Mouse (Mus musculus) midbrain, postnatal 0 days (tissue): ENCODE measurements around the gene Ms4a14. TPM values are rescaled to one million over a fixed set of nuclear protein-coding genes. Genes with fewer than 3 reads are reported as not detected.
"Not testable (repeated sequence)": the region's sequence is repeated elsewhere in the genome, so short reads cannot be mapped to it uniquely, and the experiment has no call there.

Source experiments
- ATAC-seq: fragments of 200-750 bp; cut with Nextera tagmentation; 2 replicates; pipeline ENCODE4 v1.8.0; 2017; ENCODE audit warnings: moderate number of reproducible peaks, mild to moderate bottlenecking, moderate TSS enrichment, moderate library complexity; ENCODE audit not compliant: low FRiP score
- DNase-seq: peaks from one replicate; pipeline ENCODE4 v3.0.0-alpha.2; 2015; ENCODE audit warnings: low spot score
- H3K27ac ChIP-seq: fragments of 300-500 bp; sonication (generic); 2 replicates; pipeline ENCODE4 v1.5.1; 2014; ENCODE audit warnings: low read depth, mild to moderate bottlenecking, low read length, mixed read lengths
- H3K27me3 ChIP-seq: fragments of 300-500 bp; sonication (generic); 2 replicates; pipeline ENCODE4 v1.6.1; 2014; ENCODE audit warnings: low read length, control low read depth, mixed read lengths; ENCODE audit not compliant: insufficient read depth
- H3K36me3 ChIP-seq: fragments of 300-500 bp; sonication (generic); 2 replicates; pipeline ENCODE4 v1.6.1; 2014; ENCODE audit warnings: low read length, control low read depth, mixed read lengths; ENCODE audit not compliant: insufficient read depth
- H3K4me1 ChIP-seq: fragments of 300-500 bp; sonication (generic); 2 replicates; pipeline ENCODE4 v1.6.1; 2014; ENCODE audit warnings: mild to moderate bottlenecking, control low read depth, antibody characterized with exemption, low read length, mixed read lengths; ENCODE audit not compliant: insufficient read depth
- H3K4me2 ChIP-seq: fragments of 300-500 bp; sonication (generic); 2 replicates; pipeline ENCODE4 v1.6.1; 2014; ENCODE audit warnings: low read depth, mild to moderate bottlenecking, low read length, mixed read lengths; ENCODE audit not compliant: poor library complexity, severe bottlenecking
- H3K4me3 ChIP-seq: fragments of 300-500 bp; sonication (generic); 2 replicates; pipeline ENCODE4 v1.5.1; 2014; ENCODE audit warnings: low read depth, mild to moderate bottlenecking, low read length, moderate library complexity
- H3K9ac ChIP-seq: fragments of 300-500 bp; sonication (generic); replicated peaks from 2 replicates; pipeline ENCODE4 v1.6.1; 2014; ENCODE audit warnings: mild to moderate bottlenecking, low read length, moderate library complexity, mixed read lengths; ENCODE audit not compliant: poor library complexity, severe bottlenecking
- H3K9me3 ChIP-seq: fragments of 300-500 bp; sonication (generic); 2 replicates; pipeline ENCODE4 v1.6.1; 2016; ENCODE audit warnings: low read length, control low read depth
- CTCF ChIP-seq: IDR thresholded peaks from 2 replicates; pipeline ENCODE4 v1.5.1; 2016; ENCODE audit warnings: antibody characterized with exemption, mild to moderate bottlenecking
- WGBS: fragments of 180-500 bp; shearing (Covaris S2); extraction: QIAGEN DNeasy Blood & Tissue Kit; methylation state at CpG from one replicate; pipeline ENCODE4 v1.1.7; 2014; 5-methylcytosine and 5-hydroxymethylcytosine counted together
- polyA plus RNA-seq: library from polyadenylated mRNA; unstranded; fragments of >200 nt; fragmentation: Nextera tagmentation; extraction: Ambion mirVana; gene quantifications from 2 replicates; pipeline ENCODE4 v1.2.1, GENCODE M21; 2015
- total RNA-seq: library from RNA; depleted of rRNA; stranded (reverse); fragments of >200 nt; gene quantifications from 2 replicates; pipeline ENCODE4 v1.2.3, GENCODE M21; 2014

Gene Ms4a14
- total and polyA plus RNA-seq, 2 experiments from 2014 or later: 0.06 to 0.11 TPM

DNA sequence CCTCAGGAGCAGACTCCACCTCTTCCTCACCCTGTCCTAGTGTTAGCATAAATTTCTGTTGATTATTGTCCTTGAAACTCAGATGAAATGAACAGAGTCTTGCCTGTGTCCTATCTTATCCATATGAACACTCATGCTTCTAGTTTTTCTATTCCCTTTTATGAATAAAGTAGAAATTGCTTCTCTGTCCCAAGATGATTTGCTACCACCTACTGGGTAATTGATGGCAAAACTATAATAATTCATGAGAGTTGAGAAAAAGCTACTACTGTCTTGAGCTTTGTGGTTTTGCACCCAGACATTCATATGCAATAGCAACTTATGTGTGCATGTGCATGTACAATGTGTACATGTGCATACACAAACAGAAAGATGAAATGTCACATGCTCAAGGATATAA, 29.7 kb upstream of the Ms4a14 start:
- Histone ChIP-seq H3K4me1 (no peaks in the 10 kb centered on the region), H3K36me3 (no peaks in the 10 kb centered on the region), H3K27ac (no peak overlapping the region), H3K27me3 (no peaks in the 10 kb centered on the region), H3K4me3 (no peak overlapping the region), H3K9ac (no peak overlapping the region), H3K9me3 (no peaks in the 10 kb centered on the region), H3K4me2 (no peak overlapping the region)
- peak; percentile 32; the same call in 1 of the 2 replicates for TF ChIP-seq CTCF
- DNase-seq (no peak), ATAC-seq (no peak)

DNA sequence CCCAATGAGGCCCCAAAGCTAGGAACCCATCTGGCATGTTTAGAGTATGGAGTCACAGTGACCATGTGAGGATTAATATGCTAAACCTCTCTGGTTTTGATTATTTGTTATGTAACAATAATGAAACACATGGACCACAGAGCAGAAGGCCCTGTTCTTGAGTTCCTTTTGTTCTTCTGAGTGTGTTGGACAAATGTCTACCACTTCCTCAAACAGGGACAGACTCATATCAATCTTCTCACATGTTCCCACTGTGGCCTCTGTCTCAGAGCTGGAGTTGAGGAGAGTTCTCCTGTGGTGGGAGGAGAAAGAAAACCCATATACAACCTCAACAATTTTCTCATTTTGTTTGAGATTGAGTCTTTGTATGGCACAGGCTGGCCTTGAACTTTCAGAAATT, 28.9 kb upstream of the Ms4a14 start:
- no peaks in the 10 kb centered on the region for H3K27me3 ChIP-seq
- H3K9me3 ChIP-seq: no peaks in the 10 kb centered on the region
- H3K36me3 ChIP-seq: no peaks in the 10 kb centered on the region
- TF ChIP-seq CTCF: no peak
- H3K4me1 ChIP-seq: no peaks in the 10 kb centered on the region
- H3K9ac ChIP-seq: no peak overlapping the region
- no peak overlapping the region for H3K27ac ChIP-seq
- H3K4me2 ChIP-seq: no peak overlapping the region
- DNase-seq (no peak), ATAC-seq (no peak)
- H3K4me3 ChIP-seq: no peak overlapping the region

DNA sequence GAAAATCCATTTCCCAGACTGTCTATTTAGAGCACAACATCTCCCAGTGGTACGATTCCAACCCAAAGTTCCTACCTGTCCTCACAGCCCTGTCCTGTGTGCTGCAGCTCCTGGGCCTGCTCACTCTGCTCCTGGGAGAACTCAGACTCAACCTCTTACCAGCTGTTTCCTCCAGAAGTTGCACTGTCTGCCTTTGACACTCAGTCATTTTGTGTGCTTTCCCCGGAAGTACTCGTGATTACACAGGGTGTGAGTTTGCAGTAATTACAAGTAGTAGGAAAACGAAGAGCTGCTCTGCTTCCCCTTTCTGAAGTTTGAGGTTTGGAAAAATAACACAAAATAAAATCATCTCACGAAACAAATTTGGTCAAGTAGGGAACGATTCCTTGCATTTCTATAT, 21.7 kb upstream of the Ms4a14 start, which contains the start of gene Ms4a7:
TSS of gene Ms4a7 (minus strand) at position 215 of the 400 bp plus-strand sequence.
- Histone ChIP-seq H3K9ac (no peak within 1 kb of the TSS), H3K4me2 (no peak within 1 kb of the TSS), H3K9me3 (no peaks in the 10 kb centered on the region), H3K4me3 (no peak within 1 kb of the TSS), H3K4me1 (no peaks in the 10 kb centered on the region), H3K27me3 (no peaks in the 10 kb centered on the region), H3K27ac (no peak within 1 kb of the TSS), H3K36me3 (no peaks in the 10 kb centered on the region)
- 87% methylated on average over 6 of the region's 6 CpGs for WGBS
- ATAC-seq (no peak), DNase-seq (no peak)
- no peak for TF ChIP-seq CTCF

DNA sequence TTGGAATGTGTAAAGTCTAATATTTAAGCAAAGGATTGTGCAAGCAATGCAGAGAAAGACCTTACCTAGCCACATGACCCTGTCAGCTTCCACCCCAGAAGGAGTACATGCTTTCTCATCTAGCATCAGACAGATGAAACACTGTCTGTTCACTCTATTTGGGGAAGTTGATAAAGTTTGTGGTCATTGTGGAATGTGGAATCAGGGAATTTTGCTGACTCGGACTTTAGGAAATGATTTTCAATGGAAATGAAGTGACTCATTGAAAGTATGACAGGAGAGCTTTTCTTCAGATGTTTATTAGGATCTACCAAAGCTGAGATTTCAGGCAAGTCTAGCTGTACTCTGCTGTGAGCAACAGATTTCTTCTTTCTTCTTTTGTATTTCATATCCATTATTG, 6.9 kb upstream of the Ms4a14 start:
- no peak for TF ChIP-seq CTCF

DNA sequence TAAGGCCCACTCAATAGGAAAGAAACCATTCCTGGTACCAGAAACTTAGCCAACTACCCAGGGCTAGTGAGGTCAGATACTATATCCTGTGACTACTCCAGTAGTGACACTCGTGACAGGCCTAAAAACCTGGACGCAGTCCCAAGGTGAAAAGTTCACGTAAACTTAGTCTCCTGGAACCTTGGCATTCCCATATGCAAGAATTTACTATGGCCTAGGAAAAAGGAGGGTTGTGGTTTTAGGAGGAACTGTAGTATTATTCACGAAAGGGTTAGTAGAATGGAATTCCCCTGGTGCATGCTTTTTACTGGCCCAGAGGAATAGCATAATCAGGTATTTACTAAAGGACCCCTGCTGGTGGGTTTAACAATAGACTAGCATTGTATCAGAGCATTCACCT, 2.5 kb upstream of the Ms4a14 start:
- no peak for ATAC-seq
- Histone ChIP-seq H3K9me3 (no peaks in the 10 kb centered on the region), H3K4me1 (no peaks in the 10 kb centered on the region), H3K27me3 (no peaks in the 10 kb centered on the region), H3K36me3 (no peaks in the 10 kb centered on the region), H3K27ac (no peak overlapping the region), H3K4me2 (no peak overlapping the region), H3K9ac (no peak overlapping the region), H3K4me3 (no peak overlapping the region)
- DNase-seq: no peak
- WGBS: 86% methylated on average over 4 of the region's 4 CpGs
- TF ChIP-seq CTCF: no peak

More for the DNA sequence above, 6.9 kb upstream of the Ms4a14 start:
- no peaks in the 10 kb centered on the region for H3K36me3 ChIP-seq
- H3K27me3 ChIP-seq: no peaks in the 10 kb centered on the region
- no peak overlapping the region for H3K4me3 ChIP-seq
- 95% methylated on average over 1 of the region's 1 CpGs for WGBS
- ATAC-seq: no peak
- no peaks in the 10 kb centered on the region for H3K9me3 ChIP-seq
- no peak overlapping the region for H3K9ac ChIP-seq
- H3K4me2 ChIP-seq: no peak overlapping the region
- H3K27ac ChIP-seq: no peak overlapping the region
- DNase-seq: no peak
- no peaks in the 10 kb centered on the region for H3K4me1 ChIP-seq

DNA sequence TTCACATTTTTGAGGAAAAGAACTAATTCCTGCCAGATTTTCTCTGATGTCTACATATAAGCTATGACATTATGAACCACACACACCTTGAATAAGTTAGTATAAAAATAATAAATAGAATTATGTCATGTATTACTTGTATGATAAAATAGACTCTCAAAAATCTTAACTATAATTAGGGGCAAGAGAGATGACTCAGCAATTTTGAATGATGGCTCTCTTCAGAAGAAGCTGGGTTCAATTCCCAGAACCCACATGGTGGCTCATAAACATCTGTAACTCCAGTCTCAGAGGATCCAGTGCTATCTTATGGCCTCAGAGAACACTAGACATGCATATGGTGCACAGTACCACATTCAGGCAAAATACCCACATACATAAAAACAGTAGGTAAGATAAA, 5.4 kb downstream of the Ms4a14 start:
- Histone ChIP-seq H3K4me3 (no peak overlapping the region), H3K9me3 (no peaks in the 10 kb centered on the region), H3K4me2 (no peak overlapping the region), H3K4me1 (no peaks in the 10 kb centered on the region), H3K27me3 (no peaks in the 10 kb centered on the region), H3K9ac (no peak overlapping the region), H3K36me3 (no peaks in the 10 kb centered on the region), H3K27ac (no peak overlapping the region)
- no peak for ATAC-seq
- TF ChIP-seq CTCF: no peak
- no peak for DNase-seq

DNA sequence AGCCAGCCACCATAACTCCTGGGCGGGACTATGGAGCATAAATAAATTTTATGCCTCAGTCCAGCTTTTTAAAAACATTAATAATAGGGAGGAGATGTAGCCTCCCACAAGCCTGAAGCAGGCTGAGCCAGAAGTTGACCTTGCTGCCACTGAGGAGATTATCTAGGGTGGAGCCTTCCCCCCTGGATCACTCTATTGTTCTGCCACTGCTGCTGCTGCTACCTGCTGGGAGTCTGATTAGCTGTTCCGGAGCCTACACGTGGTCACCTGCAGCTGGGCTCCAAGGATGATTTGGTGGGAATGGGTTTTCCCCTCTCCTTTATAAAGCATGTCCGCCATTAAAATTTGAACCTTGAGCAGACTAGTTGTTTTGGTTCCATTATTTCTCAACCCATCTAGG, 14.7 kb downstream of the Ms4a14 start:
- not testable (repeated sequence) for ATAC-seq, H3K9ac ChIP-seq, H3K27ac ChIP-seq, H3K36me3 ChIP-seq, H3K4me1 ChIP-seq, H3K4me3 ChIP-seq, H3K9me3 ChIP-seq, H3K4me2 ChIP-seq, DNase-seq, H3K27me3 ChIP-seq
- 36% methylated on average over 4 of the region's 4 CpGs for WGBS
